In the genomic region with DNA sequence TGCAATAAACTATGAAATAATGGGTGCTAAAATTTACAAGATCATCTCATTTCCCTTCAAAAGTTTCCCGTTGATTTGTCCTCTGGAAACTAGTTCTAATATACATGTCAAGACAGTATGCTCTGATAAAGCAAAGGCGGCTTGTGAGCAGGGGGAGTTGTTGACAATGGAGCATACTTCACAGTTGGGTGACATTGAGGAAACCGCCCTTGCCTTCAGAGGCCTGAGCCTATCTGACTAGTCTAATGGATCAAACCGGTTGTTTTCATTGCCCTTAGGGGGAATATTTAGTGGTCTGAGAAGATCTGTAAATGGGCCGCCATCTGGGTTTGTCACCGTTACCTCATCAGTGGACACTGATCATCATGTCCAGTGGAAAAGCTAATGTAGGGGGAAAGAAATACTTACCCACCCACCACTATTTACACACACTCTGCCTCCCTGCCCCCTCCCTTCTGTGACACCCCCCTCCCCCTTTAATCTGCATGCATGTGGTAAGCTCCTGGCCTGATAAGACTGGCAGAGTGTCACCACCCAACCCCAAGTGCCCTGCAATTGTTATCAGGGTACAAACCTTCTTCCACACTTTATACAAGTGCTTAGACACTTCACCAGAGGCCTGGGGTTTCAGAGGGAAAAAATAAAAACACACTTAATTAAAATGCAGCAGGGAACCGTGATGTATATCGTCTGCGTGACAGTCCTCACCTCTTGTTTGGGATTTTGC, we compare ENCODE assay signal across 20 mouse cellular contexts.
DNase-seq lines count a peak whose midpoint lies in the region; ATAC-seq lines count a peak whose summit lies in the region.
"Had no signal": no experiment of that assay in that cellular context is flagged by ENCODE, and none has a peak within 500 bp of the region (broad histone marks: within the 10 kb centered on the region; RNA-seq: fewer than 3 reads in every experiment).

No protein-coding gene starts in this region.

- ATAC-seq in forebrain, embryonic 13.5 days = peak; percentile 36; the same call in 1 of the 2 replicates
- peak; percentile 79; the same call in 1 of the 2 replicates for ATAC-seq in kidney, embryonic 16.5 days (ENCODE audit: low FRiP score, low TSS enrichment)
- peak; percentile 67 for ATAC-seq in liver, embryonic 16.5 days (ENCODE audit: low read depth)
- ATAC-seq: forebrain, embryonic 16.5 days had no signal

- H3K36me3 ChIP-seq in forebrain, embryonic 13.5 days (ENCODE audit: poor library complexity, severe bottlenecking) = no peaks in the 10 kb centered on the region
- H3K36me3 ChIP-seq in forebrain, embryonic 10.5 days (replicated peaks) = no peaks in the 10 kb centered on the region
- no peaks in the 10 kb centered on the region for H3K36me3 ChIP-seq in kidney, embryonic 16.5 days (ENCODE audit: insufficient read depth, low read length)
- H3K36me3 ChIP-seq in liver, embryonic 16.5 days (ENCODE audit: control insufficient read depth, insufficient read depth) = no peaks in the 10 kb centered on the region
- H3K36me3 ChIP-seq in embryonic facial prominence, embryonic 10.5 days (replicated peaks) = no peaks in the 10 kb centered on the region
- H3K36me3 ChIP-seq: embryonic facial prominence, embryonic 13.5 days; heart, embryonic 10.5 days; hindbrain, embryonic 13.5 days had no signal

- H3K4me1 ChIP-seq in forebrain, embryonic 13.5 days = no peaks in the 10 kb centered on the region
- no peaks in the 10 kb centered on the region for H3K4me1 ChIP-seq in forebrain, embryonic 10.5 days
- H3K4me1 ChIP-seq in kidney, embryonic 16.5 days (ENCODE audit: insufficient read depth, low read length) = peaks cover 3% of the 10 kb centered on the region; the same call in 1 of the 2 replicates
- H3K4me1 ChIP-seq in liver, embryonic 16.5 days (ENCODE audit: control insufficient read depth, low read depth, low read length) = no peaks in the 10 kb centered on the region
- no peaks in the 10 kb centered on the region for H3K4me1 ChIP-seq in embryonic facial prominence, embryonic 10.5 days
- H3K4me1 ChIP-seq: embryonic facial prominence, embryonic 13.5 days; hindbrain, embryonic 13.5 days had no signal

- H3K4me2 ChIP-seq in forebrain, embryonic 13.5 days = no peak overlapping the region
- no peak overlapping the region for H3K4me2 ChIP-seq in kidney, embryonic 16.5 days (replicated peaks; ENCODE audit: low read depth, low read length)
- H3K4me2 ChIP-seq in liver, embryonic 16.5 days (ENCODE audit: low read depth, low read length) = no peak overlapping the region
- H3K4me2 ChIP-seq: embryonic facial prominence, embryonic 13.5 days; hindbrain, embryonic 13.5 days had no signal

- no peak for DNase-seq in forebrain, embryonic 10.5 days (ENCODE audit: extremely low spot score, low spot score)
- DNase-seq in kidney, adult 18-20 months = no peak
- peak; percentile 34 for DNase-seq in retina, postnatal 1 day
- DNase-seq in retina, embryonic 14.5 days (ENCODE audit: low spot score) = no peak
- no peak for DNase-seq in embryonic facial prominence, embryonic 10.5 days (ENCODE audit: low spot score)
- DNase-seq: adrenal gland, postnatal 10 days; cerebellum, adult 11 months; cerebellum, adult 8-10 months; cerebellum, postnatal 14 days; gastrocnemius, postnatal 10 days; heart, adult 18-20 months; heart, postnatal 10 days; heart, postnatal 4 days had no signal

- no peaks in the 10 kb centered on the region for H3K9me3 ChIP-seq in forebrain, embryonic 13.5 days (replicated peaks)
- no peaks in the 10 kb centered on the region for H3K9me3 ChIP-seq in forebrain, embryonic 10.5 days
- H3K9me3 ChIP-seq in kidney, embryonic 16.5 days (ENCODE audit: low read length) = no peaks in the 10 kb centered on the region
- H3K9me3 ChIP-seq in liver, embryonic 16.5 days (replicated peaks; ENCODE audit: control insufficient read depth, low read length) = no peaks in the 10 kb centered on the region
- no peaks in the 10 kb centered on the region for H3K9me3 ChIP-seq in embryonic facial prominence, embryonic 10.5 days
- H3K9me3 ChIP-seq: embryonic facial prominence, embryonic 13.5 days; heart, embryonic 10.5 days; hindbrain, embryonic 13.5 days had no signal

- H3K4me3 ChIP-seq in forebrain, embryonic 13.5 days = no peak overlapping the region
- H3K4me3 ChIP-seq in forebrain, embryonic 10.5 days = no peak overlapping the region
- H3K4me3 ChIP-seq in kidney, embryonic 16.5 days (ENCODE audit: low read length) = no peak overlapping the region
- no peak overlapping the region for H3K4me3 ChIP-seq in liver, embryonic 16.5 days (ENCODE audit: low read depth, low read length)
- H3K4me3 ChIP-seq in embryonic facial prominence, embryonic 10.5 days = no peak overlapping the region
- H3K4me3 ChIP-seq: embryonic facial prominence, embryonic 13.5 days; heart, embryonic 10.5 days; hindbrain, embryonic 13.5 days had no signal

- H3K27ac ChIP-seq in forebrain, embryonic 13.5 days = no peak overlapping the region
- no peak overlapping the region for H3K27ac ChIP-seq in forebrain, embryonic 10.5 days
- H3K27ac ChIP-seq in kidney, embryonic 16.5 days (ENCODE audit: low read length) = no peak overlapping the region
- no peak overlapping the region for H3K27ac ChIP-seq in liver, embryonic 16.5 days (ENCODE audit: low read length)
- H3K27ac ChIP-seq in embryonic facial prominence, embryonic 10.5 days (replicated peaks) = no peak overlapping the region
- H3K27ac ChIP-seq: embryonic facial prominence, embryonic 13.5 days; heart, embryonic 10.5 days; hindbrain, embryonic 13.5 days had no signal

- no peak overlapping the region for H3K9ac ChIP-seq in forebrain, embryonic 13.5 days
- no peak overlapping the region for H3K9ac ChIP-seq in kidney, embryonic 16.5 days (replicated peaks; ENCODE audit: low read length)
- H3K9ac ChIP-seq in liver, embryonic 16.5 days (ENCODE audit: low read depth, low read length) = no peak overlapping the region
- H3K9ac ChIP-seq: embryonic facial prominence, embryonic 13.5 days; hindbrain, embryonic 13.5 days had no signal

- WGBS in forebrain, embryonic 13.5 days = 81% methylated on average over 9 of the region's 9 CpGs
- WGBS in forebrain, embryonic 10.5 days = 94% methylated on average over 9 of the region's 9 CpGs
- WGBS in kidney, embryonic 16.5 days = 52% methylated on average over 9 of the region's 9 CpGs
- WGBS in liver, embryonic 16.5 days (ENCODE audit: insufficient replicate concordance) = 64% methylated on average over 9 of the region's 9 CpGs
- 88% methylated on average over 9 of the region's 9 CpGs for WGBS in embryonic facial prominence, embryonic 10.5 days

- H3K27me3 ChIP-seq in forebrain, embryonic 13.5 days = no peaks in the 10 kb centered on the region
- H3K27me3 ChIP-seq in forebrain, embryonic 10.5 days (ENCODE audit: poor library complexity, severe bottlenecking) = no peaks in the 10 kb centered on the region
- no peaks in the 10 kb centered on the region for H3K27me3 ChIP-seq in kidney, embryonic 16.5 days (ENCODE audit: insufficient read depth, low read length)
- no peaks in the 10 kb centered on the region for H3K27me3 ChIP-seq in liver, embryonic 16.5 days (ENCODE audit: control insufficient read depth, insufficient read depth, low read depth, low read length)
- no peaks in the 10 kb centered on the region for H3K27me3 ChIP-seq in embryonic facial prominence, embryonic 10.5 days (replicated peaks; ENCODE audit: low read depth, poor library complexity, severe bottlenecking)
- H3K27me3 ChIP-seq: embryonic facial prominence, embryonic 13.5 days; hindbrain, embryonic 13.5 days had no signal
